Mouse (Mus musculus) embryo, embryonic 9.5 days (tissue): ENCODE measurements around the gene Gm39566.
A peak's percentile ranks its signal among the peaks of the same experiment; 100 is the strongest.

Experiments used
- DNase-seq: peaks from one replicate; pipeline ENCODE4 v3.0.0-alpha.2; 2017; ENCODE audit errors: extremely low spot score

The Gm39566 gene

GRCm38 (mm10) chr11:69834001-69834549, 19.0 kb upstream of the Gm39566 start:
- DNase-seq, result peak; percentile 49

GRCm38 (mm10) chr11:69833554-69833953, 18.5 kb upstream of the Gm39566 start:
- DNase-seq, result no peak

DNA sequence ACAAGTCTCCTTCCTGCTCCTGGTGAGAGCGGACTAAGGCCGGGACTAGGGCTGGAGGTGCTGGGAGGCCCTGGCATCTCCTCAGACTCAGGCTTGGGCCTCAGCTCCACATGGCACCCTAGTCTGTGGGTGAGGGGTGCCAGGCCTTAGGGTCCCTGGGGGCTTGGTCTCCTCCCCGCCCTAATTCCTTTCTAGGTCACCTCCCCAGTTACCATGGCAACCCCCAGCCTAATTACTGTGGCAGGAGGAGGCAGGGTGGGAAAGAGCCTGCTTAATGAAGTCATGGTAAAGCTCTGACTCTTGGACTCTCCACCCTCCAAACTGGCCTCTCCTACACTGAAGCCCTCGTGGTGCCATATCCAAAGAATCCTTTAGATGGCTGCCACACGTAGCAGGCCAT, 13.7 kb upstream of the Gm39566 start:
- no peak for DNase-seq

- no peak for DNase-seq
Observed at GRCm38 (mm10) chr11:69823456-69823855, 8.4 kb upstream of the Gm39566 start.

DNA sequence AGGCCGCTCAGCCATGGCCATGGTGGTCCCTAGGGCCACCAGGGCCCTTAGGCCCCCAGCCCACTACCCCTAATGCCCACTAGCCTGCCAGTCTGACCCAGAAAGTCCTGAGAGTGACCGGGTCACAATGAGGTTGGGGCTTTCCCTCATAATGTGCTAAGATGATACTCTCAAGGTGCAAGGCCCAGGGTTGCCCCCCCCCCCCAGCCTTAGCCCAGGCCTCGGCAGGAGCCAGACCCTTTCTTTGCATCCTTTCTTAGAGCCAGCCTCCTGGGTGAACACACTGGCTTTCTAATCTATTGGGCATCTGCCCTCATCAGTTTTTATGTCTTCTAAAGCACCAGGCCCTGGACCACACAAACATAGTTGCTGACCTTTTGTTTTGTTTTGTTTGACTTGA, 7.0 kb upstream of the Gm39566 start, which contains the start of gene Spem1:
Gene Spem1 (minus strand): TSS at position 101 of the 400 bp plus-strand sequence.
- no peak for DNase-seq

- no peak for DNase-seq
Observed at GRCm38 (mm10) chr11:69818871-69819270, 3.8 kb upstream of the Gm39566 start.

DNA sequence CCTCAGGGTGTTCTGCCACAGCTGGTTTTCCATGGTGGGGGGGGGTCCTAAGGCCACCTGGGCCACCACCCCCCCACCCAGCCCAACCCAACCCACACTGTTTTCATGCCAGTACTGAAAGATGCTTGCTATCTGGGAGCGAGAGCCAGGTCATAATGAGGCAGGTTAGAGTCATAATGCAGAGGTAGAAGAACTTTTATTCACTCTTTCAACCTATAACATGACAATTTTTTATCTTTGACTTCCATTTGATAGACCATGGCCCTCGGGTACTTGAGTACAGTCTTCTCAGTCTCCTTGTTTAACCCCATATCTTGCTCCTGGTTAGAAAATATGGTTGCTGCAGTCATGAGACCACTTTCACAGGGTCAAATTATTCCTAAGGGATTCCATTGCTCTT, 3.3 kb upstream of the Gm39566 start, which contains the start of gene Spem2:
Gene Spem2 (minus strand): TSS at position 101 of the 400 bp plus-strand sequence.
- no peak for DNase-seq

GRCm38 (mm10) chr11:69816520-69816919, 1.4 kb upstream of the Gm39566 start:
- no peak for DNase-seq

- no peak for DNase-seq
Observed at GRCm38 (mm10) chr11:69810280-69810679, 4.8 kb downstream of the Gm39566 start.

GRCm38 (mm10) chr11:69807641-69808040, 7.5 kb downstream of the Gm39566 start:
- no peak for DNase-seq

DNA sequence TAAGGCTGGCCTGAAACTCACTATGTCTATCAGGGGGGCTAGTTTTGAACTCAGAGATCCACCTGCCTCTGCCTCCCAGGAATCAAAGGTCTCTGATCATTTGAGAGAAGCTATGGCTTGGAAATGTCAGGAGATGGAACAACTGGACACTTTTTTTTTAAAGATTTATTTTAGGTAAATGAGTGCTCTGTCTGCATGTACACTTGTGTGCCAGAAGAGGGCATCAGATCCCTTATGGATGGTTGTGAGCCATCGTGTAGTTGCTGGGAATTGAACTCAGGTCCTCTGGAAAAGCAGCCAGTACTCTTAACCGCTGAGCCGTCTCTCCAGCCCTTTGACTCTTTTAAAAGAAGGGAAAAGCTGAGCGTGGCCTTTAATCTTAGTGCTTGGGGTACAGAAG, 8.7 kb downstream of the Gm39566 start:
- no peak for DNase-seq

DNA sequence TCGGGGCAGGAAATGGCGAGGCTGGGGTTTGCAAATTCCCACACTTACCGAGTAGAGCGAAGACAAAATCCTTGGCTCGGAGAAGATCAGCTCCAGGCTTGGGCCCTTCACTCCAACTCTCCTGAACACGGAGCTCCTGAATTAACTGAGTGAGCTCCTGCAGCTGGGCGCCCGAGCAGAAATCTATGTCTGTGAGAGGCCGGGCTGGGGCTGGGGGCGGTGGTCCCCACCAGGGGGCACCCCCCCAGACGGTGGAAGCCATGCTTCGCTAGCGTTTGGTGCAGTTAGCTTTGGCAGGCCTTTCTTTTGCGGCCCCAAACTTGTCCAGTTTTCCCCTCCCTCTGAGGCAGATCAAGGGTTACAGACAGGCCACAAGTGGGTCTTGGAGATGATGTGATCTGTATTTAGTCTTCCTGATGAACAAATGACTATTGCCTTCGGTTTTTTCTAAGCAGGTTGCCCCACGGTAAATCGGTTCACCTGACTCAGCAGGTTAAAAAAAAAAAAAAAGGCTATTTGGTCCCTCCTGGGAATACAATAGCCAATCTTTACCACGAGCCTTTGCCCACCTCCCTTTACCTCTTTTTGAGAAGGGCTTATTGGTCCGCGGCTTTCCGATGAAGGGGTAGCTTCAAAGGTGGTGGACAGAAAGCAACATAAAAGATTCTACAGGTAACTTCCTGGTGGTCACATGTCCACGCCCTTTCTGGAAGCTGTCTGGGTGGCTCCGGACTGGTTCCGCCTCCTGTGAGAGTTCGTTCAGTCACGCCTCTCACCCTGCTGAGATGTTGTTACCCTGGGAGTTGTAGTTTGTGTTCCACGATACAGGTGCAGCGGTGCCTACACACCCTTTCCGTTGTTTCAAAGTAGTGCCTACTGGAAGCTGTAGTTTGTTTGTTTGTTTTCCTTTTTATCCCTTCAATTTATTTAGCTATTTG, 9.9 kb downstream of the Gm39566 start, which contains the start of gene Tmem102:
Gene Tmem102 (minus strand): TSS at position 653 of the 938 bp plus-strand sequence.
- peak; percentile 13 for DNase-seq

DNA sequence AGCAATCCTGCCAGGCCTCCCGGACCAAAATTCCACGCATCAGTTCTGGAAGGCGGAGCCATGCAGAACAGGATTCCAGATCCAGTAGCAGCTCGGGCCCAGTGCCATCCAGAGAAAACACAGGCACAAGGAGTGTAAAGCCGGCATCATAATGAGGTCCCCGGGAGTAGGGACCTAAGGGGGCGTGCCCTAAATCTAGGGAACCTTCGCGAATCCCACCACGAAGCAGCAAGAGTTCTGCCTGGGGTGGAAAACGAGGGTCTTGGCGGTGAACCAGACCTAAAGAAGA, 10.5 kb downstream of the Gm39566 start:
- DNase-seq, result peak; percentile 10

DNA sequence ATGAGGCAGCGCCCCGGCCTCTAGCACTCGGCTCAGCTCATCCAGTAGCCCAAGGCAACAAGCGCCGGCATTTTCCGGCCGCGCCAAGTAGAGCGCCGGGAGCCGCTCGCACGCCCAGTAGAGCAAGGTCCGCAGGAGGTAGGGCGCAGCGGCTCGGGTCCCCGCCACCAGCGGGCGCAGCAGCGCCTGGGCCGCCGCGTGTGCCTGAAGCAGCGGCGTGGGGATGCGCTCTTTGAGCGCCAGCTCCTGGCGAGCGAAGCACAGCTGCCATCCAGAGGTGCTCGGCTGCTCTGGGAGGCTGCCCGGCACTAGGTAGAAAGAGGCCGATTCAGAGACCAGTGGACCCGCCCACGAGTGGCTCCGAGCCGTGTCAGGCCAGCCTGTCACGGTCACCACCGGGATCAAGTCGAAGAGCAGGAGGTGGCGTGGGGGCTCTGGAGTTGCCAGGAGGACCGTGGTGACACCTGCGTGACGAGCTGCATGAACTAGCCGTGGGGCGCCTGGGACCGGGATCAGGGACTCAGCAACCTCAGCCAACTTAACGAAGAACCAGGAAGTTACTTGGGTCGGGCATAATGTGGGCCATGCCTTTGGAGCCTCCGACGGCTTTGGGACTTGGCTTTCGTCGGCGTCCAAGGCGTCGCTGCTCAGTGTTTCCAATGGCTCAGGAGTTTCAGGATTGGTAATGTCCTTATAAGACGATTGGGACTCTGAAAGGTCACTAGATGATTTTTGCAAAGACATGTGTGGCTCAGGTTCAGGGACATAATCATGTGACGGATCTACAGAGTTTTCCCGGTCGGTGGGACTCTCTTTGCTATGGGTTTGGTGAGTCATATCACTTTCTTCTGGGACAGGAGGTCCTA, 11.1 kb downstream of the Gm39566 start:
- peak; percentile 68 for DNase-seq

- DNase-seq, result no peak
Observed at GRCm38 (mm10) chr11:69803328-69803727, 11.8 kb downstream of the Gm39566 start.

GRCm38 (mm10) chr11:69802648-69803105, 12.4 kb downstream of the Gm39566 start:
- peak; percentile 83 for DNase-seq

DNA sequence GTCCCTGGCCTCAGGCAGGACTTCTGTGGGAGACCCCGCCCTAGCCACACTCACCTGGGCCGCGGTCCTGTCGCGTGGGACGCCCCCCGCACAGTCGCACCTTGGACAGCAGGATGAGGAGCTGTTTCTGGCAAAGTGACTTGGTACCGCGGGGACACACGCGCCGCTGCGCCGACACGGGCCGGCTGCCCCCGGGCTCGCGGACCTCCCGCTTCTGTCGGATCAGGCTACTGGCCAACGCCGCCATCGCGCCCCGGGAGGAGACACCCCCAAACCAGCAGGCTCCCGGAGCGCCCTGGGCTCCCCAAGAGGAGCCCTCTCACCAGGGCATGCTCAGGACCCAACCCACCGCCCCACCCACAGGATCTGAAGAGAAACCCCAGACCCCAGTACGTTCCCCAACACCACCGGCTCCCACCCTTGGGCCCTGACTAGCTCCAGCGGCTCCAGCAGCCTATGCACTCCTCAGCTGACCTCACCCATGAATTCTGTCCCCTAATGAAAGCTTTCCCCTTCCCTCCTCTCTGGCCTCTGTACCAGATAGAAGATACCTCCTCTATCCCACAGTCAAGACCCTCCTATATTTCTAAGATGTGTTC, 13.6 kb downstream of the Gm39566 start, which contains the start of gene Fgf11:
Gene Fgf11 (minus strand): TSS at position 479 of the 599 bp plus-strand sequence.
- DNase-seq, result no peak

GRCm38 (mm10) chr11:69800392-69801197, 14.5 kb downstream of the Gm39566 start:
- DNase-seq, result peak; percentile 90

- DNase-seq, result no peak
Observed at GRCm38 (mm10) chr11:69800138-69800391, 15.0 kb downstream of the Gm39566 start.

DNA sequence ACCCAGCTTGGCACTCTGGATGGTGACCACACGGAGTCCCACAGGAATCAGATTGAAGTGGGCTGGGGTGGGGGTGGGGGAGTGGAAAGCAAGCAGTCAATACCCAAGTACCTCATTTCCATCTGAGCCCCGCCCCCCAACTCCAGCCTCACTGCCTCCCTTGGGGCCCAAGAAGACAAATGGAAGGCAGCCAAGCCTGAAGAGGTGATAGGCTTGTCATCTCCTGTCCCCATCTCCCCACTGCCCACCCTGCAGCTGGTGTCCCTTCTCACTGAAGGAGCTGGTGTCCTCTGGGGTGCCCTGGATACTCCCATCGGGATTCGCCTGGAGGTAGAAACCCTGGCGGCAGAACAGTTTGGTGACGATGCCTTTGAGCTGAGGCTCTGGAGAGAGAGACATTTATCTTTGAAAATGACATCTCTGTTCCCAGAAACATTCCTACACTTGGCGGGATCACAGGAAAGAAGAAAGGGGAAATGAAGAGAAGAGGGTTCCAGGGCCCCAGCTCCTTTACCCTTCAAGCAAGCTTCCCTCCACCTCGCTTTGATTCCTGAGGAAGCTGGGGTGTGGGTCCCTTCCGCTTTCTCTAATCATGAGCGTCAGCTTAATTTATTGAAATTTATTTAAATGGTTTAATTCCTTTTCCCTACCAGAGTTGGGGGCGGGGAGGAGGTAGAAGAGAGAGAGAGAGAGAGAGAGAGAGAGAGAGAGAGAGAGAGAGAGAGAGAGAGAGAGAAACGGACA, 15.5 kb downstream of the Gm39566 start:
- DNase-seq, result no peak
